Mouse (Mus musculus) heart, embryonic 16.5 days (tissue): ENCODE measurements around the gene Stambp. TPM values are rescaled to one million over a fixed set of nuclear protein-coding genes. Genes with fewer than 3 reads are reported as not detected.

ENCODE experiments used
- ATAC-seq: fragments of 200-750 bp; cut with Nextera tagmentation; replicated peaks from 2 replicates; pipeline ENCODE4 v1.8.0; 2017; ENCODE audit warnings: moderate number of reproducible peaks; ENCODE audit not compliant: insufficient read depth, low FRiP score; ENCODE audit errors: extremely low read depth
- H3K27ac ChIP-seq: fragments of 300-500 bp; sonication (generic); 2 replicates; pipeline ENCODE4 v1.5.1; 2014; ENCODE audit warnings: mild to moderate bottlenecking, low read length, control low read depth, moderate library complexity
- H3K27me3 ChIP-seq: fragments of 300-500 bp; sonication (generic); 2 replicates; pipeline ENCODE4 v1.6.1; 2014; ENCODE audit warnings: low read length, mixed read lengths; ENCODE audit not compliant: control insufficient read depth, insufficient read depth
- H3K36me3 ChIP-seq: fragments of 300-500 bp; sonication (generic); 2 replicates; pipeline ENCODE4 v1.6.1; 2014; ENCODE audit not compliant: control insufficient read depth, insufficient read depth
- H3K4me1 ChIP-seq: fragments of 300-500 bp; sonication (generic); 2 replicates; pipeline ENCODE4 v1.6.1; 2014; ENCODE audit warnings: low read length, mixed read lengths; ENCODE audit not compliant: control insufficient read depth, insufficient read depth
- H3K4me2 ChIP-seq: fragments of 300-500 bp; sonication (generic); 2 replicates; pipeline ENCODE4 v1.6.1; 2014; ENCODE audit warnings: low read depth, mild to moderate bottlenecking, control low read depth, low read length
- H3K4me3 ChIP-seq: fragments of 300-500 bp; sonication (generic); 2 replicates; pipeline ENCODE4 v1.5.1; 2014; ENCODE audit warnings: mild to moderate bottlenecking, control low read depth, low read length
- H3K9ac ChIP-seq: fragments of 300-500 bp; sonication (generic); 2 replicates; pipeline ENCODE4 v1.6.1; 2014; ENCODE audit warnings: low read length, control low read depth
- H3K9me3 ChIP-seq: fragments of 300-500 bp; sonication (generic); replicated peaks from 2 replicates; pipeline ENCODE4 v1.6.1; 2016; ENCODE audit warnings: low read length; ENCODE audit not compliant: control insufficient read depth
- WGBS: fragments of 180-500 bp; shearing (Covaris S2); extraction: QIAGEN DNeasy Blood & Tissue Kit; methylation state at CpG from one replicate; pipeline ENCODE4 v1.1.7; 2014; 5-methylcytosine and 5-hydroxymethylcytosine counted together
- polyA plus RNA-seq: library from polyadenylated mRNA; unstranded; fragments of >200 nt; fragmentation: Nextera tagmentation; extraction: Ambion mirVana; gene quantifications from 2 replicates; pipeline ENCODE4 v1.2.1, GENCODE M21; 2015

The Stambp gene
- polyA plus RNA-seq, 1 experiment from 2014 or later: 26.6 TPM

DNA sequence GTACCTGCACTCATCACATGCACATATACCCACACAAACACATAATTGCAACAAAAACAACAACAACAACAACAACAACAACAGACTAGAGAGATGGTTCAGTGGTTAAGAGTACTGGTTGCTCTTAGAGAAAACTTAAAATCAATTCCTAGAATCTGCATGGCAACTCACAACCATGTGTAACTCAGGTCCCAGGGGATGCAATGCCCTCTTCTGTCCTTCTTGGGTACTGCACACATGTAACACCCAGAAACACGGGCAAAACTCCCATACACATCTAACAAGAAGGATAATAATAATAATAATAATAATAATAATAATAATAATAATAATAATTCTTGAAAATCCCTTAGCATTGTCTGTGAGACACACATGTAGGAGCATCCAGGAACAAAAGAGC lies 60.0 kb downstream of the Stambp start:
- Histone ChIP-seq H3K4me2 (no peak overlapping the region), H3K4me3 (no peak overlapping the region), H3K4me1 (peaks cover under 1% of the 10 kb centered on the region), H3K9ac (no peak overlapping the region), H3K36me3 (no peaks in the 10 kb centered on the region), H3K27ac (no peak overlapping the region), H3K27me3 (no peaks in the 10 kb centered on the region), H3K9me3 (no peaks in the 10 kb centered on the region)
- 39% methylated on average over 1 of the region's 1 CpGs for WGBS
- ATAC-seq: no peak

DNA sequence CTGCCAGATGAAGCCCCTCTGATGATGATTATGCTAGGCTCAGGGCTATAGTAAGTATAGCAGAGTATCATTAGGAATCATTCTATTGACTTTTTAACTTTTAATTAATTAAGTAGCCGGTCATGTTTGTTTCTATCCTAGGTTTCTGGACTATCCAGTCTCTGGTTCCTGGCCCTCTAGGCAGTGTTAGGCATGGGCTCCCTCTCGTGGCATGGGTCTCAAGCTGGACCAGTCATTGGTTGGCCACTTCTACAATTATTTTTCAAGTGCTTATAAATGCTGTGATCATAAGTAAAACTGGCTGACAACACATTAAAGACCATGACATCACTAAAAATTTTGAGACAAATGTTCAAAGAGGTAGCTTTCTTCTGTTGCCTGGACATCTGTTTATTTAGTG lies 62.3 kb downstream of the Stambp start:
- no peak overlapping the region for H3K9ac ChIP-seq
- peaks cover 8% of the 10 kb centered on the region for H3K4me1 ChIP-seq

GRCm38 (mm10) chr6:83509442-83509841 lies 63.1 kb downstream of the Stambp start:
- Histone ChIP-seq H3K4me3 (no peak overlapping the region), H3K27me3 (no peaks in the 10 kb centered on the region), H3K27ac (no peak overlapping the region), H3K9me3 (no peaks in the 10 kb centered on the region), H3K36me3 (no peaks in the 10 kb centered on the region), H3K4me1 (peaks cover 10% of the 10 kb centered on the region), H3K4me2 (no peak overlapping the region), H3K9ac (no peak overlapping the region)
- no peak for ATAC-seq
- WGBS: 31% methylated on average over 8 of the region's 8 CpGs

More for the DNA sequence above, 62.3 kb downstream of the Stambp start:
- no peaks in the 10 kb centered on the region for H3K9me3 ChIP-seq
- H3K27ac ChIP-seq: no peak overlapping the region
- H3K4me2 ChIP-seq: no peak overlapping the region
- no peaks in the 10 kb centered on the region for H3K27me3 ChIP-seq
- WGBS: 54% methylated on average over 2 of the region's 2 CpGs
- ATAC-seq: no peak
- no peak overlapping the region for H3K4me3 ChIP-seq
- no peaks in the 10 kb centered on the region for H3K36me3 ChIP-seq

GRCm38 (mm10) chr6:83507168-83507546 lies 65.4 kb downstream of the Stambp start:
- no peaks in the 10 kb centered on the region for H3K9me3 ChIP-seq
- H3K4me3 ChIP-seq: peak overlapping the region; percentile 88
- H3K36me3 ChIP-seq: no peaks in the 10 kb centered on the region
- no peaks in the 10 kb centered on the region for H3K27me3 ChIP-seq
- H3K9ac ChIP-seq: peak overlapping the region; percentile 87
- peak; percentile 1; the same call in 1 of the 2 replicates for ATAC-seq
- H3K27ac ChIP-seq: peak overlapping the region; percentile 96
- WGBS: 25% methylated on average over 6 of the region's 6 CpGs
- peaks cover 16% of the 10 kb centered on the region for H3K4me1 ChIP-seq
- H3K4me2 ChIP-seq: peak overlapping the region; percentile 73

DNA sequence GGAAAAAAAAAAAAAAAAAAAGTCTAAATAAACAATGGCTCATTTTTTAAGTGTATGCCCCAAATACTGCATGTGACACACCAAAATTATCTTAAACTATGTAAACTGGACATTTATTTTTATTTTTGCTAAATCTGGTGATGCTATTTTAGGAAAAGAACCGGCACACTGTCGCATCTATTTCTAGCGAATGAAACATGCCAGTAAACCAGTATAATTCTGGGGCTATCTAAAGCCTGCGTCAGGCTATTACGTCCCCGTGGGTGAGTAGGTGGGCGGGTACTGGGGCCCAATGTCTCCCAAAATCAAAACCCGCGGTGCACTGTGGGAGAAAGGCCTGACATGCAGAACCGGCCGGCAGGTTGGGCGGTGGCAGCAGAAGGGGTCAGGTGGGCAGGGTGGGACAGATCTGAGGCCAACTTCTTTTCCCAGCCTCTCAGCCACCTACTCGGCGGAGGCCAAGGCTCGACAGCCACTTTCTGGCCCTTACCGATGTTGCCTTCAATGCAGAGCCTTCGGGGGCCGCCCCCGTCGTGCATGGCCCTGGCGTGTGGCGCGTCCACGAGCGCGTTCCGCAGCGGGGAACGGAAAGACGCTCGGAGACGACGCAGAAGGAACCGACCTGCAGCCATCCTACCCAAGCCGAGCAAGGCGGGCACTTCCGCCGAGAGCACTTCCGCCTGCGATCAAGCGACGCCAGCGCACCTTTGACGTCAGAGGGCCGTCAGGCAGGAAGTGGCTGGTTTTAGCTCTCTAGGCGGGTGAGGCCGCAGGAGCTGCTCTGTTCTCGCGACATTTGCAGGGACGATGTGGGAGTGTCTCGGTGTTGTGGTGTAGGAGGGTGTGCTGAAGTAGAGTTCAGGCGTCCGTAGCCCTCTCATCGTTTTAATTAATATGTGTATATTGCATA lies 66.0 kb downstream of the Stambp start, which contains the start of gene Dguok:
Gene Dguok (minus strand): TSS at position 712 of the 910 bp plus-strand sequence.
- peak; percentile 99 for ATAC-seq
- under 1% methylated on average over 54 of the region's 54 CpGs for WGBS
- H3K9ac ChIP-seq: peak within 1 kb of the TSS; percentile 87

GRCm38 (mm10) chr6:83505554-83505953 lies 67.0 kb downstream of the Stambp start:
- ATAC-seq: no peak
- H3K9ac ChIP-seq: no peak overlapping the region
- H3K4me3 ChIP-seq: peak overlapping the region; percentile 88
- WGBS: 76% methylated on average over 4 of the region's 4 CpGs
- peaks cover 20% of the 10 kb centered on the region for H3K4me1 ChIP-seq
- H3K27me3 ChIP-seq: no peaks in the 10 kb centered on the region
- no peaks in the 10 kb centered on the region; the same call in 1 of the 2 replicates for H3K9me3 ChIP-seq
- H3K4me2 ChIP-seq: peak overlapping the region; percentile 73
- peak overlapping the region; percentile 96 for H3K27ac ChIP-seq
- peaks cover under 1% of the 10 kb centered on the region; the same call in 1 of the 2 replicates for H3K36me3 ChIP-seq

More for the DNA sequence above, 66.0 kb downstream of the Stambp start, which contains the start of gene Dguok:
- H3K36me3 ChIP-seq: no peaks in the 10 kb centered on the region
- no peaks in the 10 kb centered on the region for H3K27me3 ChIP-seq
- H3K4me1 ChIP-seq: peaks cover 20% of the 10 kb centered on the region
- peak within 1 kb of the TSS; percentile 73 for H3K4me2 ChIP-seq
- peak within 1 kb of the TSS; percentile 96 for H3K27ac ChIP-seq
- H3K9me3 ChIP-seq: no peaks in the 10 kb centered on the region
- peak within 1 kb of the TSS; percentile 88 for H3K4me3 ChIP-seq

DNA sequence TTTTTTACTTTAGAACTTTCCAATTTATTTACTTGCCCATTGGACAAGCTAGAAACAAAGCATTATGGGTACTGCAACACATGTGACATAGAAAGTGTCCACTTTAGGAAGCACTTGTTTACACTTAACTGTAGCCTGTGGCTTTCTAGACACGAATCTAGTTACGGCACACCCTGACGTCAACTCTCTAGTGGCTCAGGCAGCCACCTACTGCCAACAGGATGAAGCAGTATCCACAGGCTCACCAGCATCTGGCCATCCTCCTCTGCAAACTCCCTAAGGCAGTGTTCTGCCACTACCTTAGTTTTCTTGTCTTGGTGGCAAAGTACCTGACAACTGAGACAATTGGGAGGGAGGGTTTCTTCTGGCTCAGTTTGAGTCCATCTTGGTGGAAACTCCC lies 69.2 kb downstream of the Stambp start:
- WGBS: 72% methylated on average over 3 of the region's 3 CpGs
- peaks cover 20% of the 10 kb centered on the region for H3K4me1 ChIP-seq
- no peaks in the 10 kb centered on the region; the same call in 1 of the 2 replicates for H3K9me3 ChIP-seq

DNA sequence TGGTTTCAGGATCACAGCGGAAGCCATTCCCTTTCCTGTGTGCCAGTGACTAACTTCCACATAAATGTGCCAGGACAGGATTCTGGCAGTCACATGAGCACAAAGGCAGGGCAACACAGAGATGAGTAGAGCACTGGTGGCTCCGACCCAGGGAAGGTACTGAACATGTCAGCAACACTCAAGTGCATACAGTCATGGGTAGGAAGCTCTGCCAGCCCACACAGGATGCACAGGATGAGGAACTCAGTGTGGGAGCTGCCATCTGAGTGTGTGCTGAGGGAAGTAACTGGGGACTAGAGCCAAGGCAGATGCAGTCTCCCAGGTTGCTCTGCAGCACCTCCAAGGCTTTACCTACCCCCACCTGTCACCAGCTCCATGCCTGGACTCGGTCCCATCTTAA lies 69.9 kb downstream of the Stambp start:
- 69% methylated on average over 3 of the region's 3 CpGs for WGBS
- H3K27ac ChIP-seq: no peak overlapping the region
- peaks cover 7% of the 10 kb centered on the region; the same call in 1 of the 2 replicates for H3K36me3 ChIP-seq
- peaks cover 23% of the 10 kb centered on the region for H3K4me1 ChIP-seq
- no peak overlapping the region; the same call in 1 of the 2 replicates for H3K9ac ChIP-seq
- no peak for ATAC-seq
- H3K4me3 ChIP-seq: no peak overlapping the region
- H3K9me3 ChIP-seq: no peaks in the 10 kb centered on the region; the same call in 1 of the 2 replicates
- H3K27me3 ChIP-seq: no peaks in the 10 kb centered on the region
- H3K4me2 ChIP-seq: no peak overlapping the region

More for the DNA sequence above, 69.2 kb downstream of the Stambp start:
- Histone ChIP-seq H3K27ac (no peak overlapping the region), H3K9ac (no peak overlapping the region), H3K4me3 (no peak overlapping the region), H3K36me3 (peaks cover 7% of the 10 kb centered on the region; the same call in 1 of the 2 replicates), H3K27me3 (no peaks in the 10 kb centered on the region), H3K4me2 (no peak overlapping the region)
- no peak for ATAC-seq
